Mouse (Mus musculus): ENCODE measurements around the gene Inpp5e. TPM values are rescaled to one million over a fixed set of nuclear protein-coding genes. Genes with fewer than 3 reads are reported as not detected.

The Inpp5e gene
- 31.4 and 33.8 TPM in 2 replicates for polyA plus RNA-seq (2016; fragmentation: Nextera tagmentation; extraction: Ambion mirVana)

- H3K4me1 ChIP-seq = peaks cover 33% of the 10 kb centered on the region
- peak within 1 kb of the TSS; percentile 91 for H3K4me3 ChIP-seq
- H3K27ac ChIP-seq (replicated peaks) = peak within 1 kb of the TSS; percentile 76
- peaks cover 48% of the 10 kb centered on the region for H3K36me3 ChIP-seq
- H3K9me3 ChIP-seq = no peaks in the 10 kb centered on the region
- peak within 1 kb of the TSS; percentile 90 for H3K9ac ChIP-seq (replicated peaks)
- under 1% methylated on average over 55 of the region's 57 CpGs for WGBS
- H3K4me2 ChIP-seq (replicated peaks) = peak within 1 kb of the TSS; percentile 95
- ATAC-seq (ENCODE audit: low FRiP score, low read depth) = peak; percentile 96
- no peaks in the 10 kb centered on the region for H3K27me3 ChIP-seq
Measured at GRCm38 (mm10) chr2:26408515-26409356, at the start of gene Inpp5e. Gene Inpp5e, minus strand, starts transcription at chr2:26409203.

GRCm38 (mm10) chr2:26458402-26459124 lies 49.6 kb upstream of the Inpp5e start:
- no peaks in the 10 kb centered on the region for H3K27me3 ChIP-seq
- no peak overlapping the region for H3K9ac ChIP-seq (replicated peaks)
- 0 out of 2 replicates have a peak, but pooled peaks have one; percentile 7 for ATAC-seq (ENCODE audit: low FRiP score, low read depth)
- H3K4me2 ChIP-seq (replicated peaks) = no peak overlapping the region
- H3K36me3 ChIP-seq = peaks cover 59% of the 10 kb centered on the region
- H3K4me3 ChIP-seq = no peak overlapping the region
- no peaks in the 10 kb centered on the region for H3K9me3 ChIP-seq
- 0 out of 2 replicates have a peak overlapping the region, but pooled peaks have one; percentile 15 for H3K27ac ChIP-seq (replicated peaks)
- 40% methylated on average over 7 of the region's 7 CpGs for WGBS
- H3K4me1 ChIP-seq = peaks cover 5% of the 10 kb centered on the region; the same call in 1 of the 2 replicates

- no peaks in the 10 kb centered on the region for H3K36me3 ChIP-seq
- WGBS = 22% methylated on average over 5 of the region's 5 CpGs
- H3K9ac ChIP-seq (replicated peaks) = no peak overlapping the region
- no peak overlapping the region for H3K4me2 ChIP-seq (replicated peaks)
- H3K27me3 ChIP-seq = no peaks in the 10 kb centered on the region
- no peak for ATAC-seq (ENCODE audit: low FRiP score, low read depth)
- H3K27ac ChIP-seq (replicated peaks) = no peak overlapping the region
- no peak overlapping the region for H3K4me3 ChIP-seq
- peaks cover 23% of the 10 kb centered on the region for H3K4me1 ChIP-seq
- no peaks in the 10 kb centered on the region for H3K9me3 ChIP-seq
Measured at GRCm38 (mm10) chr2:26449121-26450060, 40.4 kb upstream of the Inpp5e start.

- Histone ChIP-seq H3K4me3 (no peak overlapping the region), H3K27me3 (no peaks in the 10 kb centered on the region), H3K9me3 (no peaks in the 10 kb centered on the region), H3K4me2 (replicated peaks) (no peak overlapping the region), H3K27ac (replicated peaks) (no peak overlapping the region), H3K4me1 (peaks cover 39% of the 10 kb centered on the region), H3K9ac (replicated peaks) (peak overlapping the region; percentile 24; the same call in 1 of the 2 replicates), H3K36me3 (no peaks in the 10 kb centered on the region)
- 85% methylated on average over 1 of the region's 1 CpGs for WGBS
- ATAC-seq (ENCODE audit: low FRiP score, low read depth) = no peak
Measured at GRCm38 (mm10) chr2:26447451-26447850, 38.4 kb upstream of the Inpp5e start.

- Histone ChIP-seq H3K9me3 (no peaks in the 10 kb centered on the region), H3K9ac (replicated peaks) (peak overlapping the region; percentile 72), H3K4me2 (replicated peaks) (peak overlapping the region; percentile 95), H3K4me1 (peaks cover 39% of the 10 kb centered on the region), H3K4me3 (peak overlapping the region; percentile 81), H3K27me3 (no peaks in the 10 kb centered on the region), H3K27ac (replicated peaks) (no peak overlapping the region), H3K36me3 (peaks cover 1% of the 10 kb centered on the region)
- ATAC-seq (ENCODE audit: low FRiP score, low read depth) = no peak
- WGBS = 70% methylated on average over 4 of the region's 4 CpGs
Measured at GRCm38 (mm10) chr2:26446671-26447070, 37.7 kb upstream of the Inpp5e start.

- H3K27me3 ChIP-seq = no peaks in the 10 kb centered on the region
- peak overlapping the region; percentile 72 for H3K9ac ChIP-seq (replicated peaks)
- peak overlapping the region; percentile 81 for H3K4me3 ChIP-seq
- no peaks in the 10 kb centered on the region for H3K9me3 ChIP-seq
- peaks cover 39% of the 10 kb centered on the region for H3K4me1 ChIP-seq
- peak overlapping the region; percentile 81 for H3K27ac ChIP-seq (replicated peaks)
- H3K4me2 ChIP-seq (replicated peaks) = peak overlapping the region; percentile 95
- WGBS = under 1% methylated on average over 44 of the region's 44 CpGs
- ATAC-seq (ENCODE audit: low FRiP score, low read depth) = peak; percentile 87
- peaks cover 10% of the 10 kb centered on the region for H3K36me3 ChIP-seq
Measured at GRCm38 (mm10) chr2:26445666-26446445, 36.9 kb upstream of the Inpp5e start.

GRCm38 (mm10) chr2:26444946-26445665 lies 36.1 kb upstream of the Inpp5e start, which contains the start of gene Sec16a:
Gene Sec16a, minus strand, starts transcription at chr2:26445216.
- H3K27me3 ChIP-seq = no peaks in the 10 kb centered on the region
- peak within 1 kb of the TSS; percentile 95 for H3K4me2 ChIP-seq (replicated peaks)
- ATAC-seq (ENCODE audit: low FRiP score, low read depth) = peak; percentile 93
- H3K9me3 ChIP-seq = no peaks in the 10 kb centered on the region
- H3K4me1 ChIP-seq = peaks cover 39% of the 10 kb centered on the region
- peak within 1 kb of the TSS; percentile 85 for H3K27ac ChIP-seq (replicated peaks)
- H3K4me3 ChIP-seq = peak within 1 kb of the TSS; percentile 81
- peak within 1 kb of the TSS; percentile 88 for H3K9ac ChIP-seq (replicated peaks)
- peaks cover 17% of the 10 kb centered on the region for H3K36me3 ChIP-seq
- WGBS = under 1% methylated on average over 60 of the region's 61 CpGs

GRCm38 (mm10) chr2:26444368-26444767 lies 35.4 kb upstream of the Inpp5e start:
- Histone ChIP-seq H3K4me2 (replicated peaks) (peak overlapping the region; percentile 85), H3K27ac (replicated peaks) (peak overlapping the region; percentile 85), H3K4me3 (peak overlapping the region; percentile 81), H3K9ac (replicated peaks) (peak overlapping the region; percentile 88), H3K4me1 (peaks cover 34% of the 10 kb centered on the region), H3K27me3 (no peaks in the 10 kb centered on the region), H3K9me3 (no peaks in the 10 kb centered on the region), H3K36me3 (peaks cover 25% of the 10 kb centered on the region)
- no peak for ATAC-seq (ENCODE audit: low FRiP score, low read depth)
- 6% methylated on average over 15 of the region's 15 CpGs for WGBS

GRCm38 (mm10) chr2:26443876-26444275 lies 34.9 kb upstream of the Inpp5e start:
- no peaks in the 10 kb centered on the region for H3K27me3 ChIP-seq
- peak overlapping the region; percentile 85 for H3K4me2 ChIP-seq (replicated peaks)
- H3K9ac ChIP-seq (replicated peaks) = peak overlapping the region; percentile 88
- no peaks in the 10 kb centered on the region for H3K9me3 ChIP-seq
- peaks cover 34% of the 10 kb centered on the region for H3K4me1 ChIP-seq
- 68% methylated on average over 3 of the region's 3 CpGs for WGBS
- H3K27ac ChIP-seq (replicated peaks) = no peak overlapping the region
- peak overlapping the region; percentile 81 for H3K4me3 ChIP-seq
- H3K36me3 ChIP-seq = peaks cover 29% of the 10 kb centered on the region
- no peak for ATAC-seq (ENCODE audit: low FRiP score, low read depth)

GRCm38 (mm10) chr2:26442843-26443242 lies 33.8 kb upstream of the Inpp5e start:
- no peak for ATAC-seq (ENCODE audit: low FRiP score, low read depth)
- H3K9me3 ChIP-seq = no peaks in the 10 kb centered on the region
- H3K36me3 ChIP-seq = peaks cover 40% of the 10 kb centered on the region
- H3K27me3 ChIP-seq = no peaks in the 10 kb centered on the region
- H3K27ac ChIP-seq (replicated peaks) = no peak overlapping the region
- H3K9ac ChIP-seq (replicated peaks) = no peak overlapping the region
- H3K4me3 ChIP-seq = no peak overlapping the region
- 58% methylated on average over 1 of the region's 1 CpGs for whole genome bisulfite sequencing
- peaks cover 34% of the 10 kb centered on the region for H3K4me1 ChIP-seq
- H3K4me2 ChIP-seq (replicated peaks) = no peak overlapping the region

Measured in midbrain, embryonic 12.5 days (tissue).